Mouse (Mus musculus) ovary, postnatal 36 days (tissue): ENCODE results near the gene Sf1.

Experiments
- DNase-seq: peaks from one replicate; pipeline ENCODE4 v3.0.0; 2022; ENCODE audit warnings: low spot score, mixed read lengths

Sf1 gene

DNA sequence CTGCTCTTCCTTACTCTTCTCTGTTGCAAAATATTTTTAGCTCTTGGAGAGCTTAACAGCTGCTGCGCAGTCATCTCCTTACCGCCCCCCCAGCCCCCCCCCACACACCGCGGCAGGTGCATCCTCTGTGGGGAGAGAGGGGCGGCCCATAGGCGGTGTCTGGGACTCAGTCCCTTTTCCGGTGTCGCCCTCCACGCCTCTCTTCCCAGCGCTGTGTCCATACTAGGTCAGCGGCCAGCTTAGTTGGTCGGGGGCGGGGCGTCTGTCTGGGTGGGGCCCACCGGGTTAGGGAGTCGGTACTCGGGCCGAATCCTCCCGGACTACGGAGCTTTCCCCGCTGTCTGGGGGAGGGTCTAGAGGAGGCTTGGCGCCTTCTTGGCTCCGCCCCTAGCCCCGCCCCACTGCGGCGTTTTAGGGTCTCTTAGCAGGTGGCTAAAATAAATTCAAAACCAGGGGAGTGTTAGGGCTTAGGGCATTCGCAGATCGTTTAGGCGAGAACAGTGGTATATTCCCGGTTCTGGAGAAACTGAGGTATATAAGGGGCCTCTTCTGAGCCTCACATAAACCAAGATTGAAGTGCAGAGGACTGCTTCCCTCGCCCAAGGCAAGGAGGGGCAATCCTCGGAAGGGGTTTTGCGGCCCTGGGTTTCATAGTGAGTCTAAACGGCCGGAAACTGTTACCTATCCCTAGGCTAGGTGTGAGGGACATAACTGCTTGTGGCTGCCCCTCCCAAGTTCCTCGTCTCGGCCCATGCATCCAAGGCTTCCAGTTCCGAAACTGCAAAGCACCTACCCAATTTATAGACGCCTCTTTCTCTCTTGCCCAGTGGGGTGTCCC is 35.2 kb downstream of the Sf1 start:
- peak; percentile 61 for DNase-seq

DNA sequence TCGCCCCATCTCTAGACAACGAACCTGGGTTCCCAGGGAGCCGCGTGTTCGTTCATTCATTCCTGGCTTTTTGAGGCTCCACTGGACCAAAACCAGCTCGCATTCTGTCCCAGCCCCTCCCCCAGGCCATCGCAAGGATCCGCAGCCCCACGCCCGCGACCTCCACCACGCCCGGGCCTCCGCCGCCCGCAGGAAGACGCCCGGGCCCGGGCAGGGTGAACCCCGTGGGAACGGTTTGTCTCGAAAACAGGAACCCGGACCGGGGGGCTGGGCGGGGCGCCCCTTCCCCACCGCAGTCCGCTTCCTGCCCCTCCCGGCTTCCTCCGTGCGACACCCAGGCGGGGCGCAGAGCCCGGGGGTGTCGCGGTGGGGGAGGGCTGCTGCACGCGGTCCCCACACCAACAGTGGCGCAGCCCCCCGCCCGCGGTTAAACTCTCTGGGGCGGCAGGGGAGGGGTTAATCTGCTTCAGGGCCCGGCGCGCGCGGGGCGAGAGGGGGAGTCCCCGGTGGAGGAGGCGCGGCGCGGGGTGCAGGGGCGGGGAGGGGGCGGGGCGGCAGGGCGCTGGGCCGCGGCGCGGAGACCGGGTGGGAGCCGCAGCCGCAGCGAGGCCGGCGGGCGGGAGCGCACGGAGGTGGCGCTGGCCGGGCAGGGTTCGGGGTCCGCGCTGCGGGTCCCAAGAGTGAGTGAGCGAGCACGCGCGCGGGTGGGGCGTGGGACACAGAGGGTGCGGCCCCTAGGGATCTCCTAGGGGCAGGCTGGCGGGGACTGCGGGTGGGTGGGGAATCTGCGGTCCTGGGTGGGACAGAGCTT is 36.0 kb downstream of the Sf1 start, which contains the start of gene Rasgrp2:
Gene Rasgrp2, plus strand, starts transcription at position 56 of the 811 bp plus-strand sequence.
- peak; percentile 51 for DNase-seq

DNA sequence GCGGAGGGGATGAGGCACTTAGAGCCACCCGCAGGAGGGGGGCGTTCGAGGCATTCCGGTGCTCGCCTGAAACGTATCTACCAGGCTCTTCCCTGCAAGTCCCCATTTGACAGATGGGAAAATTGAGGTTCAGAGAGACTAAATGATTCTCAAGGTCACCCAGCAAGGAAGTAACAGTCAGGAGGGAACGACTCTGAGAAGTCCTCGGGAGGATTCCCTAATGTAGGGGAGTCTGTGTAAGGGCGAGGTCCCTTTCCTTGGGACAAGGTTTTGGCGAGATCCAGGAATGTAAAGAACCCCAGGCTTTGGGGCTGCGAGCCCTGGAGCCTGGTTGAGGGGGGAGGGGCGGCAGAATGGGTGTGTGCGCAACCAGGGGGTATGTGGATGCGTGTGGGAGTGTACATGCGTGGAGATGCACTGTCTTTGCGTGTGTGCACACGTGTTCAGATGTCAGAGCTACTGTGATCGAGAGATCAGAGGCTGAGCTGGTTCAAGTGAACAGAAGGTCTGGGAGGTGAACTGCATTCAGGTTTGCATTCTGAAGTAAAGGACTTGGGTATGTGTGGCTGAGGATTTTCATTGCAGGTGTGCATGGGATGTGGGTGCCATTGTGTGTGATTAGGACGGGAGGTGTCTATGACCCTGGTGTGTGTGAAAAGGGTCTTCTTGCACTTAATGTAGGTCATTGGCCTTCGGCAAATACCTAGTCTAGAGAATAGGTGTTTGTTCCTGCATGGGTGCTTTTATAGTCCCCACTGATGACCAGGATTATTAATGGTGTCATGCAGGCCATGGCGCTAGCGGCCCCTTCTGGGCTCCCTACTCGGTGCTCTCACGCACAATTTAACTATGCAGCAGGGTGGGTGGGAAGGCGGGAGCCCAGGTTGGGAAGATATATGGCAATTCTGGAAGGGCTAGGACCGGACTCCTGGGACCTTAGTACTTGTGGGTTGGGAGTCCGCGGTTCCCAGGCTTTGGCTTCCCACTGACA is 36.9 kb downstream of the Sf1 start:
- no peak for DNase-seq

DNA sequence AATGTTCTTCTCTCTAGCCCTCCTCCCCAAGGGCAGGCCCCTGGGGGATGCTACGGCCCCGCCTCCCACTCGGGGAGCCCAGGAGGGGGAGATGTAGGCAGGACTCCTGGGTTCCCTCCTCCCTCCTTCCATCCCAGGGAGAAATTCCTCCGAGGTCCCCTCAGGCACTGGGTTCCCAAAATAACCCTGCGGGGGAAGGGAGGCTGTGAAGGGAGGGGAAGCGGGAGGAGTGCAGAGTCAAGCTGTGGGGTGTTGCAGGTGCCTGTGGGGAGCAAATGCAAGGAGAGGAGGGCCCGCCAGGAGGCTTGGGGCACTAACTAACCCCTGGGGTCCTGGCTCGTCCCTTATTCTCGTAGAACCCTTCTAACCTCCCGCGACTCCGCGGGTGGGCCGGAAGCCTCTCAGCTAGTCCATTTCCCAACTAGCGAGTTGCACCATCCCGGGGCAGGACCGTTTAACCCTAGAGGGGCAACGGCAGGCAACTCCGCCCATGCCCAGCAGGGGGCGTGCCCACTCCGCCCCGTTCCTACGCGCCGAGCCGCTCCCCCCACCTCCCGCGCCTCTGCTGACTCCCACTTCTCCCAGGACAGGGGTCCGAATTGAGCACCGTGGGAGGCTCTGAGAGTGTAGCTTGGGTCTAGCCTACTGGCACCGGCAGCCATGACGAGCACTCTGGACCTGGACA is 37.8 kb downstream of the Sf1 start:
- peak; percentile 74 for DNase-seq

DNA sequence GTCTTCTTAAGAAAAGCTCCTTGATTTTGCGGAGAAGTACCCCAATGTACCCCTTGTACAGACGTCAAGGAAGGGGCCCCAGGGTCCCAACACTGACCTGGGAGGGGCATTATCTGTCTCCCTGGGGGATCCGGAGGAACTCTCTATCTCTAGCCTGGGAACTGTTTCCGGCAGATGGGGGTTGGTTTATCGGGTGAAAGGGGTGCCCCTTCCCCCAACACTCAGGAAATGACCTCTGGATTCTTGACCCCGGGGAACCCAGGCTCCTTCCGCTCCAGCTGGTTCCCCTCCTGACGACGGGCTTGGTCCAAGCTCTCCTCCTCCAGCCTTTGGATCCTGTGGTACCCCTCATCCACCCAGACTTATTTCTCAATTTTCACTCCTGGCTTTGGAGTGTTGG is 38.5 kb downstream of the Sf1 start:
- no peak for DNase-seq

DNA sequence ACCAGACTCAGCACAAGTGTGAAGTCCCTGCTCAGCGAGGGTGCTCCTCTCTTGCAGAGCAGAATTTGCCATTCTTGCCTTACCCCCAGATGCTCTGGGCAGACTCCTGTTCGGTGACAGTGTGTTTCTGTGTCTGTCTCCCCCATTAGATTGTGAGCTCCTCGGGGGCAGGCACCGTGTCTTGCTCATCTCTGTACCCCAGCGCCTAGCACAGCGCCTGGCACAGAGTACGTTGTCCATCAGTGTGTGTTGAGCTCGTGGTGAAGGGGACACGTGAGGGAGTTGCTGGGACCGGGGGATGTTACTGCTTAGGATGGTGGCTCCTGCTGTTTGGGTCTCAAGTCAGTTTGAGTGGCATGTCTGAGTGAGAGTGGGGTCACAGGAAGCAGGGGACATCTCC is 40.4 kb downstream of the Sf1 start:
- no peak for DNase-seq

DNA sequence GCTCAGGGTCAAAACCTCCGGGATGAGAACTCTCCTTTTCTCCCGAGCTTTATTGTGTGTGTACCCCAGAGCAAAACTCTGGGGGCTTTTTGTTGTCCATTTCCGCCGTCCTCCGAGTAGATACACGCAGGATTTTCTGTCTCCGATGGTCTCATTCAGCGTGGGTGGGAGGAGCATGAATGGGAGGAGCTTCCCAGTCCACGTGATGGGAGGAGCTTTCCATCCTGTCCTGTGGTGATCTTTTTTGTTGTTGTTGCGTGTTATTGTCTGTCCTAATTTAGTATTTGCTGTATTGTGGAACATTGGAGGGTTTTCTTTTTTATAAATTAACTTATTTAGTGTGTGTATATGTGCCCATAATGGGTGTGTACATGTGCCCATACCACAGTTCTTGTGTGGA is 41.9 kb downstream of the Sf1 start:
- DNase-seq: no peak

DNA sequence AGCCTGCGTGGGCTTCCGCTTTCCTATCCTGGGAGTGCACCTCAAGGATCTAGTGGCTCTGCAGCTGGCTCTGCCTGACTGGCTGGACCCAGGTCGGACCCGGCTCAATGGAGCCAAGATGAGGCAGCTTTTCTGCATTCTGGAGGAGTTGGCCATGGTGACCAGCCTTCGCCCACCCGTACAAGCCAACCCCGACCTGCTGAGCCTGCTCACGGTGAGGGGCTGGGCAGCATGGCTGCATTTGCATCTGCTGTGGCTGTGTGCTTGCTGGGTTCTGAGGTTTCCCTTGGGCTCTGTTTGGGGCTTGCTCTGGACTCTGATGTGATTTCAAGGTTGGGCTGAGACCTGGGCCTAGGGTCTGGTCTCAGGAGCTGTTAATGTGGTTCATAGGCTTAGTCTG is 43.6 kb downstream of the Sf1 start:
- no peak for DNase-seq

DNA sequence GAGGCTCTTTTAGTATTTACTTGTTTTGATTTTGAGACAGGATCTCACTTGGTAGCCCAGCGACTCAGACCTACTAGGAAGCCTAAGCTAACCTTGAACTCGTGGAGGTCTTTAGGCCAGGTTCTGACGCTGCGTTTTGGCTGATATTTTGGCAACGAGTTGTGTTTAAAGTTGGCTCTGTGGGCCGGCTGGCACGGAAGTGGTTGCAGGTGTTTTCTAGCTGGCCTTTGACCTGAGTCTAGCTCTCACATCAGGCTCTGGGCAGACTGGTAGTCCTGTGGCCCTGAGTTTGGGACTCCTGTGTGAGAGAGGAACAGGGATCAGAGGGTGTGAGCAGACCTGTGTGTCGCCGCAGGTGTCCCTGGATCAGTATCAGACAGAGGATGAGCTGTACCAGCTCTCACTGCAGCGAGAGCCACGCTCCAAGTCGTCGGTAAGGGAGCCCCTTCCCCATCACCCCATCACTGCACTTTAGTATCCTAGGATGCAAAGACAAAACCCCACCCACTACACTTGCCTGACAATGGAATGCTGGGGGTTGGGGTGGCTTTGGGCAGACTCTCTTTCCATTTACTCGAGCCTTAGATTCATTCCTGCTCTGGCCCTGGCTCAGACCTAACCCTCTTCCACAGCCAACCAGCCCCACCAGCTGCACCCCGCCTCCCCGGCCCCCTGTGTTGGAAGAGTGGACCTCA is 44.5 kb downstream of the Sf1 start:
- DNase-seq: no peak

DNA sequence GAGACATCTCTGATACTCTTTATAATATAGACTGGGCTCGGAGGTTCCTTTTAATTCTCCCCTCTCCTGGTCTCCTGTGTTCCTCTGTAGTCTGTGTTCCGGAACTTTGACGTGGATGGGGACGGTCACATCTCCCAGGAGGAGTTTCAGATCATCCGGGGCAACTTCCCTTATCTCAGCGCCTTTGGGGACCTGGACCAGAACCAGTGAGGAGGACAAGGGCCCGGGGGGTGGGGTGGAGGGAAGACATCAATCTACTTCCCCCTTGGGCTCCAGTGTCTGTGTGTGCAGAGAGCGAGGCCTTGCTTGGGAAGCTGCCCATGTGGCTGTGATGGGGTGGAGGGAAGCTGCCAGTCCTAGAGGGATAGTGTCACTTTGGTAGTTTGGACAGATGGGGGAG is 45.3 kb downstream of the Sf1 start:
- no peak for DNase-seq

DNA sequence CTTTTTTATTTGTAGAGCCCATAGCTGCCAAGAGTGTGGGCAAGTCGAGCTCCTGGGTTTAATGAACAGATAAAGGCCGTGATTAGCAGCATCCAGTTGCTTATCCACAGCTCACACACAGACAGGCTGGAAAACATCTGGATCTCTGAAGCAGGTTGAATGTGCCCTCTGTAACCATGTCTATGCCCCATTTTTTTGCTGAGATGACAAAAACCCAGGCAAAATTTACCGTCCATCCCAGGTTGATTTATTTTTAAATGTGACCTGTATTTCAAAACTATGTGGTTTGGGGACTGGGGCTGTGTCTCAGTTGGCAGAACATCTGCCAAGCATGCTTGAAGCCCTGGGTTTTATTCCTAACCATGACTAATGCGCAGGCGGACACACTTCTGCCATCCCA is 45.7 kb downstream of the Sf1 start:
- DNase-seq: no peak

DNA sequence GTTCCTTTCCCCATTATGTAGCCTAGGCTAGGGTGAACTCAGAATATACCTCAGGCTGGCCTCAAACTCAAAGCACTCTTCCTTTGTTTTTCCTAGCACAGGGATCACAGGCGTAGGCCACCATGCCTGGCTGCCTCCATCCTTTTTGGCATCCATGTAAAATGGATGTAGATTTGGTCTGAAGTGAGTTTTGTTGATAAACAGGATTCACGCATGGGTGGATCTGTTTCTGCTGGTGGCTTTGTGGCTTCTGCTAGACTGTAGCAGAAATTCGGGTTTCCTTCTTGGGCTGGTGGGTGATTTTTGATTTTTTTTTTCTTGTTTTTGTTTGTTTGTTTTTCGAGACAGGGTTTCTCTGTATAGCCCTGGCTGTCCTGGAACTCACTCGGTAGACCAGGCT is 46.4 kb downstream of the Sf1 start:
- DNase-seq: no peak

DNA sequence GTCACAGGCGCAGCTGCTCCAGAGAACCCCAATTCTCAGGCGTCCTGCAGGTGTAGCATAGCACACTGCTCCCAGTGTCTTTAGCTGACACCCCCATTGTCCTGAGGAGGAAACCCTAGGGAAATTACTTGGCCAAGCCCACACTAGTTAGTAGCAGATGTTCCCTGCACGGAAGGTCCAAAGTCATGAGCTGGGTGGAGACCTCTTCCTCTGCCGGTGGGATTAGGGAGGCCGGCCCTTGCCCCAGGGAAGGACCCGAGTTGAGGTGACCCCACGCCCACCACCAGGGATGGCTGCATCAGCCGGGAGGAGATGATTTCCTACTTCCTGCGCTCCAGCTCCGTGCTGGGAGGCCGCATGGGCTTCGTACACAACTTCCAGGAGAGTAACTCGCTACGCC is 49.3 kb downstream of the Sf1 start:
- no peak for DNase-seq

DNA sequence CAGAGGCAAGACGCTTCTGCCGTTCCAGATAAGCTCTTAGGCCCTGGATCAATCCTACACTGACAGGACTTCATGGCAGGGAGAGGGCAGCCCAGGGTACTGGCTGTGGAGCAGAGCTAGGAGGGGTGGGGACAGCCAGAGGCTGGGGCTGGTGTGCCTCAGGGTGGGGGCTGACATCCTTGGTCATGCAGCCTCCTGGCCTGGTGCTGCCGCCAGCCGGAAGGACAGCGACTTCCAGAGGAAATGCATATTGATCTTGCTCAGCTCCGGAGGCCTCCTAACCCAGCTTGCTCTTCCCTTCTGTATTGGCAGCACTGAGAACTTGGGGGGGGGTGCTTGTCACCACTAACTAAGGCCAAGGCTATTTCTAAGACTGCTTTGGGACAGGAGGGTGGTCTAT is 52.0 kb downstream of the Sf1 start:
- no peak for DNase-seq

DNA sequence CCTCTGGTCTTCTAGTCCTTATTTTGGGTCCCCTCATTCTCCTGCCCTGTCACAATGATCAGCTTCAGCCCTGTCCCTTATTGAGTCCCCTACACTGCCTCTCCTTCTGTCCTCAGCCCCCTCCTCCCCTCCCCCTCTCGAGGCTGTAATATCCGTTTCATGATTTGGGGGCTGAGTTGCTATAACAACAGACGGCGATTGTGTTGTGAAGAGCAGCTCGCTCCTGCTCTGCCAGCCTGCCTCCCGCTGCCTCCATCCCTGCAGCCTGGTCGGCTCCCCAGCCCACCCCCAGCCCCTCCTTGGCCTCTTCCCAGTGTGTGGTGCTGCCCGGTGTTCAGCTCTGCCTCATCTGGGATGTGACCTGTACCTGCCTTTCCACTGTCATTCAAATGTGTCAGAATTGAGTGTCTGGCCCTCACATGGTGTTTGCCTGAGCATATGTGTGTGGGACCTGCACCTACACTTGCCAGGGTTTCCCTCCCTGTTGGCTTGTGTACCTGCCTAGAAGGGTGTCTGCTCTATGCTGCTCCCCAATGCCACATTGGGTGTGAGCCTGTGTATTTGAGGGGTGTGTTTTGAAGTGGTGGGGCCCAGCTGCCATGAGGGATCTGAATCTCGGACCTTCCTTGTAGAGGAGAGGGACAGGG is 52.8 kb downstream of the Sf1 start:
- no peak for DNase-seq

DNA sequence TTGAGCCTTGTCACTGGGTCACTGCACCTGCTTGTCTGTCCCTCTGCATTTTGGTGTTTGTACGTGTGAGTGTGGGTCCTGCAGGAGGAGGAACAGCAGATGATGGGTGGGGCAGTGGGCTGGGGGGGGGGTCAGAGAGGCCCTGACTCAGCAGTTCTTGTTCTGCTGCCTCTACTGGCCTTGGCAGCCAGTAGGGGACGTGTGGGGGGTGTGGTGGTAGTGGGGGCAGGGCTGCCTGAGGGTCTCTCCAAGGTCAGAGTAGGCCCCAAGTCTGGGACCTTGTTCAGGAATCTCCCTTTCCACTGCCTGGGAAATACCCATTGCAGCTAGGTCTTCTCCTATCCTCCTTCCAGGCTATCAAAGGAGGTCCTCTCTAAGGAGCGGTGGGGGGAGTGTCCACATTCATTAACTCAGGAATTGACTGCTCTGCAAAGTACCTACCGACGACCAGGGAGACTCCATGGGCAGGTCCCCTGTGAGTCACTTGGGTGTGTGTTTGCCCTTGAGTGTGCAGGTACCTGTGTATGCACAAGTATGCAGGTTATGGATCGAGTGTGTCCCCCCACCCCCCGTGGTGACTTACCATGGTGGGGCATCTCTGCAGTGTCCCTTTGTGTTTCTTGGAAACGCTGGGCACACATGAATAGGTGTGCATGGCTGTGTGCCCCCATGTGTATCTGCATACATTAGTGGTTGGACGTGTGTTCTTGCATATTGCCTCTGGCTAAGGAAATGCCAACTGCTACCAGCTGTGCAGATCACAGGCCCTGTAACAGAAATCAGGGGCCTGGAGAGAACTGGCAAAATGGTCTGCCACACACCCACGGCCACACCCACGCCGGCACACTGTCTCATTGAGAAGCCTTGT is 53.6 kb downstream of the Sf1 start:
- DNase-seq: no peak

DNA sequence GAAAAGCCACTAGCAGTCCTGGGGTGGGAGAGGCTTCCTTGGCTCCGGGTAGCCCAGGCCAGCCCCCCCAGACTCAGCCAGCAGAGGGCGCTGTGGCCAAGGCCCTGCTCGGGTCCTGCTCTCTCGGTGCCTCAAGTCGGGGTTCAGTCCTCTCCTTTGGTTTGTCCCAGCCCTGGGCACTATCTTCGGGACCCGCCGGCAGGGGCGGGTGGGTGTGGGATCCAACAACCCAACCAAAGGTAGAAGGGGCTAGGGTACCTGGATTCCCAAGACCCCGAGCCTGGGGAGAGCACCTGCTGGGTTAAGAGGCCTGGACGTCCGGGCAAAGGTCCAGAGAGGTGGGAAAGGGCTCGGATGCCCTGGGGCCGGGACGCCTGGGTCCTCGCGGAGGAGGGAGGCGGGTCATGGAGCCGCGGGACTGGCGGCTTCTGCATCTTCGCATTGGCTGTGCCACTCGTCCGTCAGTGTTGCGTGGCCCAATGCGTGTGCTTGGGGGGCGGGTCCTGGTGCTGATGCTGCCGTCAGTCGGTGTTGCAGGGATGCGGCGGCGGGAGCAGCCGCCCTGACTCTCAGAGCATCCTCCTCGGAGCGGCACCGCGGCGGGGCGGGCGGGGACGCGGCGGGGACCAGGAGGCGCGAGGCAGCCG is 54.9 kb downstream of the Sf1 start, which contains the start of gene Nrxn2:
Gene Nrxn2, plus strand, starts transcription at position 499 of the 647 bp plus-strand sequence.
- DNase-seq: peak; percentile 76

DNA sequence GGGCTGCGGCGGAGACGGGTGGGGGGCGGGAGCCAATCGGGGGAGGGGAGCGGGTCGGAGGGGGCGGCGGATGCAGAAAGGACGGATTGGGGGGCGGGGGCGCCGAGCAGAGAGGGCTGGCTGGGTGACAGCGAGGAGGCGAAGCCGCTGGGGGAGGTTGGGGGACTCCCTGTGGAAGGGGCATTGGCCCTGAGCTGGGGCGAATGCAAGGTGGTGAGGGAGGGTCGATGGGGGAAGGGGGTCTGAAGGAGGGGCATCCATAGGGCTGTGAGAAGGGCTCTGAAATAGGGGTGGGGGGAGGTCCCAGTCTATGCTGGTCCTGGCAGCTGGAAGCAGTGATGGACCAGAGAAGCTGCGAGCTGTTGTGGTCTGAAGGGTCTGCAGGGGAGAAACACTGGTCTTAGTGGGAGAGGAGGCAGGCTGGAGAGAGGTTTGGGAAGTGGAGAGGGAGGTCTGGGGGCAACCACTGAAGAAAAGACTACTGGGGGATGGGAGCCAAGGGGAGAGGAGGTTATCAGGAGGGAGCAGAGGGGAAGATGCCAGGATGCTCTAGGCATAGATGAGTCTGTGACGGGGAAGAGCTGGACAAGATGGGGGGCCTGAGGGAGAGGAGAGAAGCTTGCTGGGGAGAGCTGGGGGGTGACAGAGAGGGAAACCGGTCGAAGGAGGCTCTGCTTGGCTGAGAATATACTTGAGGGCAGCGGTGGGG is 55.6 kb downstream of the Sf1 start:
- DNase-seq: no peak
